Mouse (Mus musculus) kidney, postnatal 10 days (tissue): ENCODE data around the gene Brd2.
"Not testable (repeated sequence)": the region's sequence is repeated elsewhere in the genome, so short reads cannot be mapped to it uniquely, and the experiment has no call there.

ENCODE experiments used
- DNase-seq: peaks from one replicate; pipeline ENCODE4 v3.0.0; 2021; ENCODE audit warnings: mixed read lengths

Brd2 gene

DNA sequence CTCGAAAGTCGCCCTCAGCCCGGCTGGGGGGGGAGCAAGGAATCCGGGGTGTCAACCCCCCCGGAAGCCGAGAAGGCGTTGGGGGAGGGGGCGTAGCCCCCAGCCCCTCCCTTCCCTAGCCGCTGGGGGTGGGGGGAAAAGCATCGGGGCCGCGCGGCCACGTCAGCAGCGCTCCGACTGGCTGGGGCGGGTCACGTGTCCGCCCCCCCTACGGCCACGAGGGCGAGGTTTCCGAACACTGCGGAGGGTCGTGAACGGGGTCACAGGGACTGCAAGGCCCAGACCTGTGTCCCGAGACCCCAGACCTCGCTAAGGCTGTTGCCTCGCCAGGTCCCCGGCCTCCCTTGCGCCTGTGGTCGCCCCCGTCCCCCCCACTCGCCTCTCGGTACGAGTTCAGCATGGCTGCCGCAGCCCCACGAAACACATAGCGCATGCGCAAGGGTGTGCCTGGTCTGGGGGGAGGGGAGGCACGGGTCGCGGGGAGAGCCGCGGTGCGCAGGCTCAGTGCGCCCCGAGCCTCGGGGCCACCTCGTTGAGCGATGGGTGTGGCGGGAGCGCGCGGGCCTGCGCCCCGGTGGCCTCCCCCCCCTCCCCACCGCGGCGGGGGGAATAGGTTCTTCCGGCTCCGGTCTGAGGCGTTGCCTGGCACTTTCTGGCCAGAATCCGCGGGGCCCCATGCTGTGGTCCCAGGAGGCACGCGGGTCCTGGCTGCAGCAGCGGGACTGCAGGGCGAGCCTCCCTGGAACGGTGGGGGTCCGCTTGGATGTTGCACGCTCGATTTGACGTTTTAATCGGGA is at the start of gene Brd2:
Brd2 (minus strand) TSS at position 447 of the 797 bp plus-strand sequence.
- peak; percentile 98 for DNase-seq

DNA sequence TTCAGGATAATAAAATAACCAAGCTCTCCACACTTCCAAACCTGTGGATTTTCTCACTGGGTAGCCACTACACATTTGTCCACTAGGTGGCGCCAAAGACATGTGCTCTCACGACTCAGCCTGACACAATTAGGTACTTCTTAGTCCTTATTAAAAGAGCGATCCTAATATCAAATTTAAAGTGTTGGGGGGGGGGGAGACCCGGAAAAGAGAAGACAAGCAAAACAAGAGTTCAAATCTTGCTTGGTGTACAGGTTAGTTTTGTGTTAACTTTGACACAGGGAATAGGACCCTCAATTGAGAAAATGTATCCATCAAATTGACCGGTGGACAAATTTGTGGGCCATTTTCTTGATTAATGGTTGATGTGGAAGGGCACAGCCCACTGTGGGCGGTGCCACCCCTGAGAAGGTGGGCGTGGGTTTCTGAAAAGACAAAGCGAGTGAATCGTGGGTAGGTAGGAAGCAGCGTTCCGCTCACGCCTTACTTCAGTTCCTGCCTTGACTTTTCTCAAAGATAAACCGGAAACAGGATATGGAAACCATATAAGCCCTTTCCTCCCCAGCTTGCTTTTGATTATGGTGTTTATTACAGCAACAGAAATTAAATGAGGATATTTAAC is 48.6 kb upstream of the Brd2 start:
- peak; percentile 90 for DNase-seq

DNA sequence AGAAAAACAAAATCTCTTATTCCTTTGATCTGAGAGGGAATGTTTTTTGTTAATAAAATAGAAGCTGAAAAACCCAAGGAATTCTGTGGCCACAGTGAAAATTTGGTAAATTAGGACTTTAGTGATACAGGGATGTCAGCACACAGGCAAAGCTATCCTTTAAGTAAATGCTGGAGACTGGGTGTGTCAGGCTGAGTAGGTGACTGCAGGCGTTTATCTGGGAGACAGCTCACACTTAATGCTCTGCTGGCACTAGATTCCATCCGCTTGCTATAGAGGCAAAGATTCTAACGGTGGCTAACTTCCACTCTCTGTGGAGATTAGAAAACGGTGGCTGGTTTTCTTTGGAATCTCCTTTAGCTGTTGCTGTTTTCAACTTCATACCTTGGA is 48.0 kb upstream of the Brd2 start:
- no peak for DNase-seq

DNA sequence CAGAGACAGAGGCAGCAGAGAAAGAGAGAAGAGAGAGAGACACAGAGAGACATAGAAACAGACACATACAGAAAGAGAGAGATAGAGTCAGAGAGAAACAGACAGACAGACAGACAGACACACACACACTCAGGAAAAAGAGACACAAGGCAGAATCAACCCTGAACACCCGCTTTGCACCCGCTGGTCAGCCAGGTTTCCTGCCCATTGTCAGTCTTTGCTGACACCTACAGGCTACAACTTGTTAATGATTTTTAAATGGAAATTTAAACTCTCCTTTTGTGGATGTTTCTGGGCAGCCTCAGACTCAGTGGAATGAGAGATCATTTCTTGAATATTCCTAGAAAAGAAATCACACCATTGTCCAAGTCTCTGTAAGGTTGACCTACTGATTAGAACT is 46.8 kb upstream of the Brd2 start:
- DNase-seq: peak; percentile 65

DNA sequence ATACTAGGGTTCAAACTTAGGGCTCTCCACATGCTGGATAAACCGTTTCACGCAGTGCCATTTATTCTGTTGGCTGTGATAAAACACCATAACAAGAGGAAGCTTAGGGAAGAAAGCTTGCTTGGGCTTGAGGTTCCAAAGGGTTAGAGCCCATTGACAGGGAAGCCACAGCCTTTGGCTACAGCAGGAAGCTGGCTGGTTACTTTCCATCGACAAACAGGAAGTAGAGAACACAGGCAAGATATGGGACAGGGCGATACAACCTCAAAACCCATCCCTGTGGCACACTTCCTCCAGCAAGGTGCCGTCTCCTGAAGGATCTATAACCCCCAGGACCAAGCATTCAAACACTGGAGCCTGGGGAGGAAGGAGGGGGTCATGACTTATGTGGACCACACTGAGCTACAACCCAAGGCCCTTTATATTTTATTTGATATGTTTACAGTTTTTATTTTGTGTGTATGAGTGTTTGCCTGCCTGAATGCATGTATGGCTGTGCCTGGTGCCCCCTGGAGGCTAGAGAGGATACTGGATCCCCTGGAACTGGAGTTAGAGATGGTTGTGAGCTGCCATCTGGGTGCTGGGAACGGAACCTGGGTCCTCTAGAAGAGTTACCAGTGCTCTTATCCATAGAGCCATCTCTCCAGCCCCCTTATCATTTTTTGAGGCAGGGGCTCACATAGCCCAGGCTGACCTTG is 42.7 kb upstream of the Brd2 start:
- DNase-seq: peak; percentile 28

DNA sequence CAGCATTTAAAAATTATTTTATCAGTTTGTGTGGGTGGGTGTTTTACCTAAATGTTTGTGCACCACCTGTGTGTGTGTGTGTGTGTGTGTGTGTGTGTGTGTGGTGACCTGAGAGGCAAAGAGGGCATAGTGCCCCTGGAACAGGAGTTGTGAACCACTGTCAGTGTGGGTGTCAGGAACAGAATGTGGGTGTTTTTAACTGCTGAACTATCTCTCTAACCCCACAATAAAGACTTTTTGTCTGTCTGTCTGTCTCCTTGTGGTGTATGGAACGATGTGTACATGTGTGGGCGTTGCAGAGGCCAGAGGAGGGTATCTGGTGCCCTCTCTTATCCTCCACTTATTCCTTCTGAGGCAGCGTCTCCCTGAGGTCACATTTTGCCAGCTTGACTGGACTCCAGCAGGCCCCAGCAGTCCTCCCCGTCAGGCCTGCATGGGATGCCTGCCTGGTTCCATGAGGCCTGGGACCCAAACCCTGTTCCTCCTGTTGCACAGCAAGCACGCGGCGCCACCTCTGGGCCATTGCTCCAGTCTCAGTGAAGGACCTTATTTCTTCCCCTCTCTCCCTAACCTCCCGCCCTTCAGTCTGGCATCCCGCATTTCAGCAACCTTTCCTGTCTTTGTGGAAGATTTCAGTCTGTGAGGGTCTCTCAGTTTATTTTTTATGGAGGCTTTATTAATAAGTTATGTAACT is 41.9 kb upstream of the Brd2 start:
- DNase-seq: peak; percentile 64

DNA sequence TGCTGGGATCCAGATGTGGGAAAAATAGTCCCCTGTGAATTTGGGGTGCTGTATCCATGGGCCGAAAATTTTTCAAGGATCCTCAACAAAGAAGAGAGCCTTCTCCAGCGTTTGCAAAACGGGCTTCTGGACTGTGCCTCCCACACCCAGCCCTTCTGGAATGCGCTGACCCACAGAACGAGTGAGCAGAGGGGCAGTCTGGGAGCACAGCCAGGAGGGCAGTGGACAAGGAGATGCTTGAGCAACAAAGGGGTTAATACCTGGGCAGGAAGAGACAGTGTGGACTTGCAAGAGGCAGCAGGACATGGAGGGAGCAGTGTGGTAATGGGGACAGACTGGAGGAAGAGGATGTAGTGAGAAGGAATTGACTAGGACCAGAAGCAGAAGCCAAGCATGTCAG is 33.1 kb upstream of the Brd2 start:
- peak; percentile 46 for DNase-seq

DNA sequence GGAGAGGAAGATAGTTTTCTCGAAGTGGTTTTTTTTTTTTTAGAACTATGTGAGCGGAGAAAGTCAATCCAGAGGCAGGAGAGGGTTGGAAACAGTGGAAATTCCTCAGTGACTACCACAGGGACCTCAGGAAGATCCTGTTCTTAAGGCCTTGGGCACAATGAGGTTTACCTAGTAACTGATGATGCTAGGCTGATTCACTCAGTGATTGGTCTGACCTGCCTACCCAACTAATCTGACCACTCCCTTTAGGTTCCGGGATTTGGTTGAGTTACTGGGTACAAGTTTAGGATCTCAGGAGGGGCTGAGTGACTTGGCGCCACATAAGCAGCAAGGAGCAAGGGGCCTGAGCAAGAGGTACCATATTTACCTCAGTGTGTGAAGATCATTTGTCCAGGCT is 30.5 kb upstream of the Brd2 start, which contains the start of gene H2-DMb1:
H2-DMb1 (plus strand) TSS at position 150 of the 400 bp plus-strand sequence.
- peak; percentile 70 for DNase-seq

DNA sequence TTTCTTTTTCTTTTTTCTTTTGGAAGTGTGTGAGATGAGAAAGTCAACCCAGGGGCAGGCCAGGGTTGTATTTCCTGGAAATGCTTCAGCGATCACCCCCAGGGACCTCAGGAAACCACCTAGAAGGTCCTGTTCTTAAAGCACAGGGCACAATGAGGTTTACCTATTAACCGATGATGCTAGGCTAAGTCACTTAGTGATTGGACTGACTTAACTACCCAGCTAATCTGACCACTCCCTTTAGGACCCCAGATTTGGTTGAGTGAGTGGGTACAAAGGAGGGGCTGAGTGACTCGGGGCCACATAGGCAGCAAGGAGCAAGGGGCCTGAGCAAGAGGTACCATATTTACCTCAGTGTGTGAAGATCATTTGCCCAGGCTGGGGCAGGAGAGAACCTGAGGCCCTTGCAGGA is 22.5 kb upstream of the Brd2 start:
- DNase-seq: no peak

DNA sequence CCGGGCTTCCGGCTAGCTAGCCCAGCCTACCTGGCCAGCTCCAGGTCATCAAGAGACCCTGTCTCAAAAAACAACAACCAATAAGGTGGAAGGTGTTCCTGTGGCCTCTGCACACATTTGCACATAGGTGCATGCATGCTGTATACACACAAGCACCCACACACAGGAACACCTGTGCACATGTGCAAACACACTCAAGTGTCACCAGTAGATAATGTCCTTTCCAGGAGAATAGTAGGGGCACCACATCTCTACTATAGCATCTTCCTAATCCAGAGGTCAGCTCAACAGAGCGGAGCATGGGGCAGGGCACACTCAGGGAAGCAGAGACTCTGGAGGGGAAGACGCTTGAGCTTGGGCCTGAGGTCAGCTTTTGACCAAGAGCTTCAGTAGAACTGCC is 21.8 kb upstream of the Brd2 start:
- not testable (repeated sequence) for DNase-seq

DNA sequence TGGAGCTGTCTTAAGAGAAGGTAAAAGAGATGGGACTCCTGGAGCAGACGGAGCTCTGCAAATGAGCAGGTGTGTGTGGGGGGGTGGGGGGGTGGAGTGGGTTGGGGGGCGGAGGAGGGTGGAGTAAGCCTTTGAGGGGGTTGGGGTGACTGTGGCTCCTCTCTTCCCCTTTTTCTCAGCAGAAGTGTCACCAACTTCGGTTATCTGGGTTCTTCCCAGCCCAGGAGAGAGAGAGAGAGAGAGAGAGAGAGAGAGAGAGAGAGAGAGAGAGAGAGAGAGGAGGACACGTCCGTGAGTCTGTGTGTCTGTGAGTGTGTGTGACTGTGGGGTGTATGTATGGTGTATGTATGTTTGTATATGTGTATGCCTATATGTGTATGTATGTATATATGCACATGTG is 21.0 kb upstream of the Brd2 start:
- DNase-seq: no peak

DNA sequence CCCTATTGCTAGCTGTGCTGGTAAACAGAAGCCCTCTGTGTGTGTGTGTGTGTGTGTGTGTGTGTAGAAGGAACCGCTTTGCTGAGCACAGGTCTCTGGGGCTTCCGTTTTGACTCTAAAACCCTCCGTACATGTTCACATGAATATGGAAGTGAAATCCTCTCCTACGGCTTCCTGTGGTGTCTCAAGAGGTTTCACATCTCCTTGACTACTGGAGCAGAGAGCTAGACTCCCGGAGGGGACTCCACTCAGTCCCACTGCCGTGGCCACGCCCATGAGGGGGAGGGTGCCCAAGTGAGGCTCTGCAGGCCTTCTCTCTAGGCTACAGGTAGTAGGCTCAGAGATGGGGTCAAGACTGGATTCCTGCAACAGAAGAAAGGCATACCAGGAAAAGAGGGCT is 20.6 kb upstream of the Brd2 start, which contains the start of gene H2-DMb2:
H2-DMb2 (plus strand) TSS at position 275 of the 400 bp plus-strand sequence.
- DNase-seq: peak; percentile 71

DNA sequence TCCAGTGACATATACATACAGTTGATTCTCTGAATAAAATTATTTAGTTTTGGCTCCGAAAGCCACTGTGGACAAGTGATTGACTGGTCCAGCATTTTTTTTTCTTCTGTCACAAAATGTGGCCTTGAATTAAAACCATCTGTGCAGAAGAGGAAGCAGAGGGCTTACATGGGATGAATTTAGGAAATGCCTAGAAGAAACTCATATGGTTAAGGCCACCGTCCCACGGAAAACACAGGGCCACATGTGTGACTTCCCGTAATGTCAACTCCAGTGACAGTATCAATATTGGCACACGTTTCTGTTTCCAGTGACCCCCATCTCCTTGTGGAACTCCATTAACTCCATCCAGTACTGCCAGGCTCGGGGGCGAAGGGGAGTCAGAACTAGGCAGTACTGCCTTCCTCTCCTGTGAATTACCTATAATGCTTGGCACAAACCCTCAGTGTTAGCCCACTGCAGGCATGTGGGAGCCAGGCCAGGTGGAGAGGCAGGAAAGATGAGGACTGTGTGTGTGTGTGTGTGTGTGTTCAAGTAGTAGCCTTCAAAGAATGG is 20.1 kb upstream of the Brd2 start:
- no peak for DNase-seq

DNA sequence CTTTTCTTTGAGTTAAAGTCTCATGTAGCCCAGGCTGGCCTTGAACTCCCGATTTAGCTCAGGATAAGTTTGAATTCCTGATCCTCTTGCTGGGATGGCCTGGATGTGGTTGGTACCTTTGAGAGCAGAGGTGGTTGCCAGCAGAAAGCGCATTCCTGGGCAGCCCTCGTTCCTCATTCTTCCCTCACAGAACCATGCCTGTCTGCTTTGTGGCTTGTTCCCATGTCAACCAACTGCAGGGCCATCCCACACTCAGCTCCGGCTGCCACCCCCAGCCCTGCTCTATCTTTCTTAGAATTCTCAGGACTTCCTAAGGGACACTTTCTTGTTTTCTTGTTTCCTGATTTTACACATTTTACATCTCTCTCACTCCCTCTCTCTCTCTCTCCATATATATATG is 19.0 kb upstream of the Brd2 start:
- DNase-seq: no peak

DNA sequence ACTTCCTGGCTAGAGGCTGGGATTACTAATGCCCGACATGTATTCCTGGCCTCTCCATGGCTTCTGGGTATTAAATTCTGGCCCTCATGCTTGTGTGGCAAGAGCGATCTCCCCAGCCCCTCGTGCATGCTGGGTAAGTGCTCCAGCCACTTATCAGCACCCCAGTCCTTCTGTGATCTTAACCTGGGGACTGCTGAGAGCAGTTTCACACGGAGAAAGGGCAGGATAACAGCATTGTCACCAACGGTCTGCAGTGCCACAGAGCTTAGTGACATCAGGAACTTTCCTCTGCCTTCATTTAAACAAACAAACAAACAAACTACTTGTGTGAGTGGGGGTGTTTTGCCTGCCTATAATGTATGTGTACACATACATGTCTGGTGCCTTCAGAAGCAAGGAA is 17.8 kb upstream of the Brd2 start:
- no peak for DNase-seq

DNA sequence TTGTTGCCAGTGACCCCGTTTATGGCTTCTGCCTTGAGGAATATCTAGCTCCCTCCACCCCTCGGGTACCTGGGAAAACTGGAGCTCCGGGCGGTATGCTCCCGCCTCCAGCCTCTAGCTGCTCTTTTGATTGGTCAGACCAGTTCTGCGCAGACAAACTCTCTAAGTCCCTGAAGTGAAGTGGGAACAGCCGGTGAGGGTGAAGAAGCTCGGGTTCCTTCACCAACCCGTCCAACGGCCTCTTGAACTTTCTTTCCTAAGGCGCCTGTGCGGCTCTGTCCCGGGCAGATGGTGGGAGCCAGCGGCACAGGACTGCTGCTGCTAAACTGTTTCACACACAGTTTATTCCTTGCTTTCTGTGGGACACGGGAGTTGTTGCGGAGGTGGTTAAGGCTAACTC is 17.0 kb upstream of the Brd2 start:
- DNase-seq: peak; percentile 67

DNA sequence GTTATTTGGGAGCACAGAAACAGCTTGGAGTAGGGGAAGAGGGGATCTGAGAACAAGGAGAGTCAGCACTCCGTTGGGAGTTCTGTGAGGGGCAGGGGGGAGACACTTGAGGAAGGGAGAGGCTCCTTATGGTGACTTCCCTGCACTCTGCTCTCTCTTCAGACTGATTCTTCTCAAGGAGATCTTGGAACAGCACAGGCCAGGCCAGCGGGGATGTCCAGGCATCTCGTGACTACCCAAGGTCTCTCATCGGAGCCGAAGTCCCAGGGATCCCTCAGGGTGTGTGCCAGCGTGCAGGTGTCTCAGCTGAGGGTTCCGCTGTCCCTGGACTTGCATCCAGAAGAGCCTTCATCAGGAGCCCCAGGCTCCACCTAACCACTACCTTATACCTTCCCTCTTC is 16.2 kb upstream of the Brd2 start:
- DNase-seq: no peak

DNA sequence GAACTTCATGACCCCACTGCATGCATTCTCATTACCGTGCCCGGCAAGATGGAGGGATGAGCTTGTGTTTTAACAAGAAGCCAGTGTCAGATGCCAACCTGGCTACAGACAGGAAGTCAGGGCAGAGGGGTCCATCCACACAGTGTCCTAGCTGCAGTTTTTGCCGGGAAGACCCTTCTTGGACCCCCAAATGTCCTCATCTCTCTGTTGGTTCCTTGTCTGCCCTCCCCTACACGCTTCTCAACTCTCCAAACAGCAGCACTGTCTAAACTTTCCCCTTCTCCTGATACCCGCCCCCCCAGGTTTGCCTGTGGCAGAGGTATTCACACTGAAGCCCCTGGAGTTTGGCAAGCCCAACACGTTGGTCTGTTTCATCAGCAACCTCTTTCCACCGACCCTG is 15.2 kb upstream of the Brd2 start:
- DNase-seq: no peak

DNA sequence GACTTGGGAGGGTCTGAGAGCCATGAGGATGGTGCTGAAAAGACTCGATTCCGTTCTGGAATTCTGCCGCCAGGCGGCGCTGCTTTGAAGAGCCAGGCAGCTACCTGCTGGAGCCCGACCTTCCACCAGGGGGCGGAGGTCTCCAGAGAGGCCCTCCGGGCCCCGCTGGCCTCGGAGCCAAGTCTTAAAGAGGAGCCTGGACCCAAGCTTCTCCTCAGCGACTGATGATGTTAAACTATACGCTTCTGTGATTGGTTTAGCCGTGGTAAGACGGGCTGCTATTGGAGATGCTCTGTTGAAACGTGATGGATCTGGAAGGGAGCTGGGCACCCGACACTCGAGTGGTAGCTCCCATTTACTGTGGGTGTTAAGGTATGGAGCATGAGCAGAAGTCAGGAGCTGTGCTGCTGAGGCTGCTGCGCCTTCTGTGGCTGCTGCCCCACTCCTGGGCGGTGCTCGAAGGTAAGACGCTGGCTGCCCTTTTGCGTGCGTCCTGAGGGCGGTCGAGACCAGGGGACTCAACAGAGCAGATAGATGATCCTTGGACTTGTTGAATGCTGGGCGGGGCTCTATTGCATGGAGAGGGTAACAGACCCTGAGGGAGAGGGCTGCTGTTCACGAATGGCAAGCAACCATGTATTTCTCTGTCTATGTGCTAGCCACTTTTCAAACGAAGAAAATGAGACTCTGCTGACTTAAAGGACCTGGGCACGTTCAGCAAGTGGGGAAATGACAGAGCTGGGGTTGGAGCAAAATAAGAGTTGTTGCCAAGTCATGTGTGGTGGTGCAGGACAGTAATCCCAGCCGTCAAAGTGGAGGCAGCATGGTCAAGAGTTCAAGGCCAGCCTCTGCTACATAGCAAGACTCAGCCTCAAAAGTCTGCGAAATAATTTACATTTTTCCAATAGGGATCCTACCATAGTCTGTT is 13.1 kb upstream of the Brd2 start:
- DNase-seq: peak; percentile 99

DNA sequence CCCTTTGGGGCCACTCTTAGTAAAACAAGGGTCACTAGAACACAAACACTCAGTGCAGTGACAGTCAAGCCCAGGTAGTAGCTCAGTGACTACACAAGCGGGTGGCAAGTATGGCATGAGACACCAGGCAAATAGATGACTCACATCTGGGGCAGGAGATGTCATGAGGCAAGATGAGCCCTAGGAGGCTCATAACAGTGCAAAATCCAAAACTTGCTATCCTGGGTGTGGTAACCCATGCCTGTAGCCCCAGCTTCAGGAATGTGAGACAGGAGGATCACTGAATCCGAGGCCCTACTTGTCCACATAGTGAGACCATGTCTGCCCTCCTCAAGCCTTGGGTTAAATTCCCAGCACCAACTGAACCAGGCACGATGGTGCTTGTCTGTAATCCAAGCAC is 12.0 kb upstream of the Brd2 start:
- DNase-seq: no peak

DNA sequence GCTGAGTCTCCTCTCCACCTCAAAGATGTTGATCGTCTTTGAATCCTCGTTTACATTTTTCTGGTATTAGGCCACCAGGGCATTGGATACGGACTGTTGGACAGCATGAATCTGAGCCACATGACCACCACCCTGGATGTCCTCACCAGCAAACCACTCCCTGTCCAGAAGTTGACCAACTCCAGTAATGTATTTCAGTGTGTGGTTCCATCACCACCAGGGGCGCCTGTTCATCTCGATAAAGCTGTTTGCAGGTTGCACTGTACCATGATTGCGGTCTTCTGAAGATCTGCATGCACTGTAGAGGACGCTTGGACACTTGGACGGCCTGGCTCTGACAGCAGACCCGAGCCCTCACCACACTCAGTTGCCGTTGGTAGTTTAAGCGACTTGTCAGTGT is 10.9 kb upstream of the Brd2 start:
- peak; percentile 60 for DNase-seq

DNA sequence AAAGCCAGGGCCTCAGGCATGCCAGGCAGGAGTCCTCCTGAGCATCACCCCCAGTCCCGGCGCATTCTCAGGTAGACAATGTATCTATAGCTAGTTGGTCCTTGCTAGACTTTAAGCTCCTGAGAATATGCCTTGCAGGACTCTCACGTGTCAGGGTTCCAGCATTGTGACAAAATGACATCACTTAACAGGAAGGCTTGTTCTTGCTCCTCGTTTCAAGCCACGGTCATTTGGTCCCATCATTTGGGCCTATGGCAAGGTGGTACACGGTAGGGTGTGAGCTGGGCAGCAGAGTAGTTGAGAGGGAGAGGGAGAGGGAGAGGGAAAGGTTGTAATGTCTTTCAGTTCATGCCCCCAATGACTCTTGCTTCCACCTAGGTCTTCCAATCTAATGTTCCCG is 9.5 kb upstream of the Brd2 start:
- no peak for DNase-seq
